Mouse (Mus musculus) liver, embryonic 14.5 days (tissue): Measurements from ENCODE around the gene Mafg.

Experiments
- CTCF ChIP-seq: IDR thresholded peaks from 2 replicates; pipeline ENCODE4 v1.5.1; 2016; ENCODE audit warnings: antibody characterized with exemption, low read depth, control low read depth
- EP300 ChIP-seq: IDR thresholded peaks from 2 replicates; pipeline ENCODE4 v1.6.1; 2016; ENCODE audit warnings: antibody characterized with exemption, low read depth

DNA sequence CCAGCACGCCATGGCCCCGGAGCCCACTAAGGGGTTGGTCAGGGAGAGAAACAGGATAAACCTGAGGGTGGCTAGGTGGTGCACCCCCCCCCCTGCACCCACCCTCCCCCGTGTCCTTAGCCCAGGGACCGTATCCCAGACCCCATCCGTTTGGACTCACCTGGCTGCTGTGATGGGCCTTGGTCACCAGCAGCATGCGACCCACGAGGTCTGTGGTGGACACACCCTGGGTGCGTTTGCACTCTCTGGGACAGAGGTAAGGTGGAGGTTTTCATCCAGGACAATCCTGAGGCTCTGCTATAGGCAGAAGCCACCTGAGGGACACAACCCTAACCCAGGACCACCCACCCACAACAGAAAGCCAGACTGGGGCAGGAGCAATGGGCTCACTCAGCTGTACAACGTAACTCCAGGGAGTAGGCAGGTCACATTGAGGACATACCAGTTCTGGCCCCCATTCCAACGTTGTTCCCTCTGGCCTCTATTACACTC, 19.9 kb downstream of the Mafg start:
- no peak for TF ChIP-seq CTCF
- no peak for TF ChIP-seq EP300
